Mouse (Mus musculus) adrenal gland, postnatal 10 days (tissue): ENCODE results near the gene Car9. TPM values are rescaled to one million over a fixed set of nuclear protein-coding genes. Genes with fewer than 3 reads are reported as not detected.

ENCODE experiments used
- total RNA-seq, 2 experiments: library from RNA; stranded (reverse); gene quantifications; 2 replicates each; pipeline ENCODE4 v1.2.3; 2021

Car9 gene
- total RNA-seq, 2 experiments from 2014 or later, result 0.76 to 0.90 TPM

Other genes starting within 250 kb of the Car9 start
- under 1 TPM; 0.36 to 0.73 TPM for gene Atp8b5, start 239.8 kb upstream of the Car9 start, total RNA-seq
- 10 to 100 TPM; 29.9 to 32.1 TPM for gene Rusc2, start 125.0 kb upstream of the Car9 start, total RNA-seq
- gene Fam166b, start 77.8 kb upstream of the Car9 start, total RNA-seq, result under 1 TPM; 0.27 to 0.97 TPM
- gene Tesk1, start 65.0 kb upstream of the Car9 start, total RNA-seq, result 10 to 100 TPM; 55.3 to 58.2 TPM
- gene Cd72, start 52.3 kb upstream of the Car9 start, total RNA-seq, result 1 to 10 TPM; 1.9 to 3.2 TPM
- gene Sit1, start 23.2 kb upstream of the Car9 start, total RNA-seq, result under 1 TPM; 0.51 to 0.64 TPM
- gene Ccdc107, start 14.1 kb upstream of the Car9 start, total RNA-seq, result 10 to 100 TPM; 41.1 to 45.5 TPM
- gene Arhgef39, start 7.3 kb upstream of the Car9 start, total RNA-seq, result 10 to 100 TPM in 1 of 2 experiments, 1 to 10 TPM in 1; 6.2 to 10.9 TPM
- gene Tpm2, start 16.8 kb downstream of the Car9 start, total RNA-seq, result 100 to 1,000 TPM; 203 to 822 TPM
- 100 to 1,000 TPM in 1 of 2 experiments, 10 to 100 TPM in 1; 90.4 to 108 TPM for gene Creb3, start 55.4 kb downstream of the Car9 start, total RNA-seq
- gene Tln1, start 55.7 kb downstream of the Car9 start, total RNA-seq, result 100 to 1,000 TPM; 171 to 192 TPM
- gene Rgp1, start 71.7 kb downstream of the Car9 start, total RNA-seq, result 10 to 100 TPM; 41.7 to 54.1 TPM
- gene Gba2, start 71.9 kb downstream of the Car9 start, total RNA-seq, result 10 to 100 TPM; 10.5 to 15.4 TPM
- gene Msmp, start 77.5 kb downstream of the Car9 start, total RNA-seq, result 1 to 10 TPM; 1.8 to 1.9 TPM
- 10 to 100 TPM; 30.1 to 48.3 TPM for gene Npr2, start 125.0 kb downstream of the Car9 start, total RNA-seq
- under 1 TPM; 0.57 to 0.79 TPM for gene Spag8, start 146.6 kb downstream of the Car9 start, total RNA-seq
- 100 to 1,000 TPM; 106 to 111 TPM for gene Hint2, start 149.5 kb downstream of the Car9 start, total RNA-seq
- gene Tmem8b, start 162.0 kb downstream of the Car9 start, total RNA-seq, result 10 to 100 TPM in 1 of 2 experiments, 1 to 10 TPM in 1; 6.6 to 10.7 TPM
- under 1 TPM; 0.15 to 0.36 TPM for gene Fam221b, start 162.2 kb downstream of the Car9 start, total RNA-seq
- gene Olfr70, start 193.8 kb downstream of the Car9 start, total RNA-seq, result not detected
- gene Olfr71, start 203.3 kb downstream of the Car9 start, total RNA-seq, result not detected
- 1 to 10 TPM; 5.5 to 6.0 TPM for gene Hrct1, start 220.2 kb downstream of the Car9 start, total RNA-seq
- 1 to 10 TPM; 4.1 to 4.3 TPM for gene Spaar, start 223.1 kb downstream of the Car9 start, total RNA-seq